Mouse (Mus musculus) stomach, postnatal 0 days (tissue): Measurements from ENCODE around the gene Rnf138rt1.

Experiments used
- CTCF ChIP-seq: IDR thresholded peaks from 2 replicates; pipeline ENCODE4 v1.5.1; 2016; ENCODE audit warnings: antibody characterized with exemption, low read depth, mild to moderate bottlenecking, moderate library complexity
- EP300 ChIP-seq: optimal IDR thresholded peaks from 2 replicates; pipeline ENCODE3; 2016; ENCODE audit warnings: antibody characterized with exemption

GRCm38 (mm10) chrX:163807270-163807669 is 46.1 kb upstream of the Rnf138rt1 start:
- TF ChIP-seq CTCF, result no peak
- TF ChIP-seq EP300, result no peak
